Mouse (Mus musculus): ENCODE measurements around the gene Slc40a1.

- TF ChIP-seq CTCF (IDR thresholded peaks at IDR 0.05; ENCODE audit: low read depth): no peak
- no peak for TF ChIP-seq EP300 (optimal IDR thresholded peaks at IDR 0.05)
Observed at GRCm38 (mm10) chr1:45883378-45883777, 42.9 kb downstream of the Slc40a1 start.
